Mouse (Mus musculus): ENCODE measurements at regions not wholly inside any gene's neighbourhood (a gene's known extent, or its start where the extent isn't known, plus 50 kb on each side); places are given as distances from the start of the nearest gene placed in this dataset.

- TF ChIP-seq POLR2A (IDR thresholded peaks at IDR 0.05; ENCODE audit: extremely low read depth, insufficient read depth, low read length) (no peak), CTCF (IDR thresholded peaks at IDR 0.05; ENCODE audit: low read depth, low read length) (no peak)
Measured at GRCm38 (mm10) chr8:53781885-53782284, 143.0 kb upstream of the Neil3 start.
